Comparison of ENCODE assay signal across 20 mouse cellular contexts in genomic region chr6:111613834-111614233, GRCm38 (mm10).
DNase-seq lines count a peak whose midpoint lies in the region; ATAC-seq lines count a peak whose summit lies in the region.
"Had no signal": no experiment of that assay in that cellular context is flagged by ENCODE, and none has a peak within 500 bp of the region (broad histone marks: within the 10 kb centered on the region; RNA-seq: fewer than 3 reads in every experiment).

No protein-coding gene starts in this region.

- no peak overlapping the region for H3K4me3 ChIP-seq in kidney, embryonic 14.5 days (ENCODE audit: low read length)
- H3K4me3 ChIP-seq in forebrain, embryonic 14.5 days (ENCODE audit: low read depth, low read length): no peak overlapping the region
- H3K4me3 ChIP-seq: embryonic facial prominence, embryonic 13.5 days; hindbrain, embryonic 15.5 days; intestine, embryonic 15.5 days; stomach, embryonic 15.5 days had no signal

- intact Hi-C loops in heart, postnatal 10 days (cut with DNase I): no loop called here

- H3K9ac ChIP-seq in kidney, embryonic 14.5 days (ENCODE audit: low read depth, low read length): no peak overlapping the region
- H3K9ac ChIP-seq in forebrain, embryonic 14.5 days (ENCODE audit: low read length): no peak overlapping the region
- H3K9ac ChIP-seq: embryonic facial prominence, embryonic 13.5 days; hindbrain, embryonic 15.5 days; intestine, embryonic 15.5 days; liver, postnatal 0 days; stomach, embryonic 15.5 days had no signal

- H3K27me3 ChIP-seq in kidney, embryonic 14.5 days (ENCODE audit: control insufficient read depth, insufficient read depth, low read length): no peaks in the 10 kb centered on the region
- H3K27me3 ChIP-seq in forebrain, embryonic 14.5 days (replicated peaks; ENCODE audit: control insufficient read depth, insufficient read depth, low read length): no peaks in the 10 kb centered on the region
- H3K27me3 ChIP-seq: CH12.LX; embryonic facial prominence, embryonic 13.5 days; hindbrain, embryonic 15.5 days; intestine, embryonic 15.5 days; stomach, embryonic 15.5 days had no signal

- no peaks in the 10 kb centered on the region for H3K36me3 ChIP-seq in kidney, embryonic 14.5 days (ENCODE audit: control insufficient read depth, insufficient read depth, low read length)
- H3K36me3 ChIP-seq in forebrain, embryonic 14.5 days (ENCODE audit: control insufficient read depth, insufficient read depth, low read length): no peaks in the 10 kb centered on the region
- H3K36me3 ChIP-seq: embryonic facial prominence, embryonic 13.5 days; hindbrain, embryonic 15.5 days; intestine, embryonic 15.5 days; stomach, embryonic 15.5 days had no signal

- no peaks in the 10 kb centered on the region for H3K4me1 ChIP-seq in kidney, embryonic 14.5 days (ENCODE audit: control insufficient read depth, insufficient read depth, low read length)
- no peaks in the 10 kb centered on the region for H3K4me1 ChIP-seq in forebrain, embryonic 14.5 days (ENCODE audit: control insufficient read depth, insufficient read depth, low read length)
- H3K4me1 ChIP-seq: embryonic facial prominence, embryonic 13.5 days; hindbrain, embryonic 15.5 days; intestine, embryonic 15.5 days; stomach, embryonic 15.5 days had no signal

- no peak for ATAC-seq in kidney, embryonic 14.5 days (ENCODE audit: low FRiP score, low TSS enrichment)
- no peak for ATAC-seq in forebrain, embryonic 14.5 days
- ATAC-seq: intestine, embryonic 15.5 days; liver, postnatal 0 days had no signal

- no peaks in the 10 kb centered on the region for H3K9me3 ChIP-seq in kidney, embryonic 14.5 days (ENCODE audit: control insufficient read depth, low read length)
- no peaks in the 10 kb centered on the region for H3K9me3 ChIP-seq in forebrain, embryonic 14.5 days (replicated peaks; ENCODE audit: control insufficient read depth, low read length)
- H3K9me3 ChIP-seq: embryonic facial prominence, embryonic 13.5 days; hindbrain, embryonic 15.5 days; intestine, embryonic 15.5 days; stomach, embryonic 15.5 days had no signal

- no peak overlapping the region for H3K27ac ChIP-seq in kidney, embryonic 14.5 days (ENCODE audit: low read depth, low read length)
- H3K27ac ChIP-seq in forebrain, embryonic 14.5 days (ENCODE audit: low read depth, low read length): no peak overlapping the region
- H3K27ac ChIP-seq: embryonic facial prominence, embryonic 13.5 days; hindbrain, embryonic 15.5 days; intestine, embryonic 15.5 days; stomach, embryonic 15.5 days had no signal

- DNase-seq in gastrocnemius, postnatal 25 days: peak; percentile 5
- no peak for DNase-seq in gastrocnemius, adult 8-10 months (ENCODE audit: low spot score in 2 of 2)
- DNase-seq in kidney, postnatal 10 days: peak; percentile 8
- DNase-seq in lung, postnatal 4 days: peak; percentile 14 to 22
- DNase-seq in lung, postnatal 25 days (ENCODE audit: low spot score): no peak
- DNase-seq in heart, postnatal 10 days: peak; percentile 51 to 59
- no peak for DNase-seq in forebrain, embryonic 14.5 days (ENCODE audit: low spot score)
- DNase-seq: adrenal gland, postnatal 25 days; cerebellum, adult 11 months; cerebellum, postnatal 10 days; kidney, adult 9 months; layer of hippocampus, postnatal 36 days; liver, postnatal 0 days; retina, postnatal 1 day had no signal

- H3K4me2 ChIP-seq in kidney, embryonic 14.5 days (replicated peaks; ENCODE audit: low read depth, low read length): no peak overlapping the region
- H3K4me2 ChIP-seq in forebrain, embryonic 14.5 days (ENCODE audit: low read length): no peak overlapping the region
- H3K4me2 ChIP-seq: embryonic facial prominence, embryonic 13.5 days; hindbrain, embryonic 15.5 days; intestine, embryonic 15.5 days; stomach, embryonic 15.5 days had no signal

Comparison
In these comparisons a context has a peak if more than half of its experiments do, and no peak if none do; other contexts are left out.
1. DNase-seq: peak in gastrocnemius, postnatal 25 days (single experiment), kidney, postnatal 10 days (single experiment), lung, postnatal 4 days (2 of 2) and heart, postnatal 10 days (2 of 2); none in gastrocnemius, adult 8-10 months (0 of 2), lung, postnatal 25 days (single experiment) and forebrain, embryonic 14.5 days (single experiment).